Mouse (Mus musculus) left cerebral cortex, adult 18-20 months (tissue): ENCODE data around the gene Yipf1. TPM values are rescaled to one million over a fixed set of nuclear protein-coding genes. Genes with fewer than 3 reads are reported as not detected.

Source experiments
- DNase-seq, 2 experiments: peaks; one replicate each; pipeline ENCODE4 v3.0.0; 2021 to 2022; ENCODE audit warnings: low spot score in 2 of 2, mixed read lengths in 1 of 2
- total RNA-seq, 2 experiments: library from RNA; stranded (reverse); gene quantifications; 2 replicates each; pipeline ENCODE4 v1.2.3; 2021

Gene Yipf1
- total RNA-seq, 2 experiments from 2014 or later: 45.2 to 47.4 TPM

GRCm38 (mm10) chr4:107367567-107368314 lies 53.6 kb downstream of the Yipf1 start, which contains the start of gene Ndc1:
Ndc1 (plus strand) TSS chr4:107367784.
- peak; percentile 74 to 85 for DNase-seq

- no peak for DNase-seq
Measured at GRCm38 (mm10) chr4:107372304-107372703, 58.1 kb downstream of the Yipf1 start.

- no peak for DNase-seq
Measured at GRCm38 (mm10) chr4:107374677-107375076, 60.5 kb downstream of the Yipf1 start.

- DNase-seq: no peak
Measured at GRCm38 (mm10) chr4:107378954-107379353, 64.8 kb downstream of the Yipf1 start.

GRCm38 (mm10) chr4:107380871-107381270 lies 66.7 kb downstream of the Yipf1 start:
- no peak for DNase-seq

- DNase-seq: no peak
Measured at GRCm38 (mm10) chr4:107387038-107387437, 72.9 kb downstream of the Yipf1 start.

GRCm38 (mm10) chr4:107387465-107387864 lies 73.3 kb downstream of the Yipf1 start:
- DNase-seq: no peak

GRCm38 (mm10) chr4:107388291-107388690 lies 74.1 kb downstream of the Yipf1 start:
- no peak for DNase-seq

GRCm38 (mm10) chr4:107389345-107389744 lies 75.2 kb downstream of the Yipf1 start:
- DNase-seq: no peak

GRCm38 (mm10) chr4:107393771-107394170 lies 79.6 kb downstream of the Yipf1 start:
- no peak for DNase-seq

Other genes starting within 250 kb of the Yipf1 start
- 10 to 100 TPM; 54.8 to 64.0 TPM for gene Mrpl37, start 247.5 kb upstream of the Yipf1 start, total RNA-seq
- gene Cyb5rl, start 247.4 kb upstream of the Yipf1 start, total RNA-seq: 1 to 10 TPM; 6.3 to 7.6 TPM
- not detected for gene Cdcp2, start 217.5 kb upstream of the Yipf1 start, total RNA-seq
- 100 to 1,000 TPM; 233 to 241 TPM for gene Tmem59, start 136.0 kb upstream of the Yipf1 start, total RNA-seq
- 10 to 100 TPM; 14.0 to 15.9 TPM for gene Tceanc2, start 135.2 kb upstream of the Yipf1 start, total RNA-seq
- gene Ldlrad1, start 105.2 kb upstream of the Yipf1 start, total RNA-seq: not detected
- 10 to 100 TPM; 29.7 to 32.0 TPM for gene Lrrc42, start 60.8 kb upstream of the Yipf1 start, total RNA-seq
- 10 to 100 TPM; 17.8 to 18.6 TPM for gene Hspb11, start 60.8 kb upstream of the Yipf1 start, total RNA-seq
- not detected for gene Dio1, start 7.2 kb upstream of the Yipf1 start, total RNA-seq
- 10 to 100 TPM in 1 of 2 experiments, 1 to 10 TPM in 1; 9.7 to 11.6 TPM for gene Ndc1, start 53.4 kb downstream of the Yipf1 start, total RNA-seq
- under 1 TPM; 0.93 to 0.94 TPM for gene Glis1, start 120.2 kb downstream of the Yipf1 start, total RNA-seq